Mouse (Mus musculus) erythroblast, embryonic 14.5 days (primary cell): Measurements from ENCODE around the gene Slc5a10.

Source experiments
- GATA1 ChIP-seq: IDR thresholded peaks from 2 replicates; pipeline ENCODE4 v1.6.1; 2012; ENCODE audit warnings: low read length, inconsistent platforms, mixed read lengths
- TAL1 ChIP-seq: IDR thresholded peaks from 3 replicates; pipeline ENCODE4 v1.6.1; 2012; ENCODE audit warnings: low read length, inconsistent platforms, mixed read lengths

DNA sequence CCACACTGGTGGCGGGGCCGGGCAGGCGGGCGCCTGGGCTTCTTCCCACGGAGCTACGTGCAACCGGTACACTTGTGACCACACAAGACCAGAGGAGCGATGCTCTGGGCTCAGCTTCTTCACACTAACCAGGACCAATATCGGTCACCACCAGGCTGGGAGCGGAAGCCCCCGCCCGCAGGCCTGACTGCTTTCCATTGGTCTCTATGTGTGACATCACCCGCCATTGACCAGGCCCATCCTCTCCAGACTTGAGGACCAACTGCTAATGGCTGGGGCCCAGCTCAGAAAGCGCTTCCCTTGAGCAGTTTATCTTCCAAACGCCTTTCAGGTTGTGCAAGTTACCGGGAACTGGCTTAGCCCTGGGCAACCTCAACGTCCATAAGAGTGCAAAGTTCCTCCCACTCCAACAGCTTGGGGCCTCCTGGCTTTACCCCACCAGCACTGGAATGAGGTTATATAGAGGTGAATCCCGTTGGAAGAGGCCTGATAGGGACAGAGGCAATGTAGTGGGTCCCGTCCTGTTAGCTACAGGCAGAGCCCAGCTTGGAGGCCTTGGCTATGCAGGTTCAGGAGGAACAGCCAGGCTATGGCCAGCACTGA is 48.7 kb downstream of the Slc5a10 start:
- TF ChIP-seq TAL1 (no peak), GATA1 (no peak)
